Mouse (Mus musculus) erythroblast, embryonic 14.5 days (primary cell): ENCODE data around the gene Wdfy3. TPM values are rescaled to one million over a fixed set of nuclear protein-coding genes. Genes with fewer than 3 reads are reported as not detected.
"Not testable (repeated sequence)": the region's sequence is repeated elsewhere in the genome, so short reads cannot be mapped to it uniquely, and the experiment has no call there.

Experiments used
- H3K27me3 ChIP-seq: 2 replicates; pipeline ENCODE4 v1.6.1; 2012; ENCODE audit warnings: inconsistent platforms; ENCODE audit not compliant: control insufficient read depth
- H3K36me3 ChIP-seq: 2 replicates; pipeline ENCODE4 v1.6.1; 2012; ENCODE audit warnings: mild to moderate bottlenecking, inconsistent platforms; ENCODE audit not compliant: control insufficient read depth
- H3K4me1 ChIP-seq: 2 replicates; pipeline ENCODE4 v1.6.1; 2012; ENCODE audit warnings: inconsistent platforms; ENCODE audit not compliant: control insufficient read depth
- H3K4me3 ChIP-seq: replicated peaks from 2 replicates; pipeline ENCODE3; 2012; ENCODE audit warnings: moderate library complexity, mild to moderate bottlenecking, inconsistent platforms
- H3K9me3 ChIP-seq: 2 replicates; pipeline ENCODE4 v1.6.1; 2012; ENCODE audit warnings: low read length, inconsistent platforms, mixed read lengths; ENCODE audit not compliant: control insufficient read depth
- GATA1 ChIP-seq: IDR thresholded peaks from 2 replicates; pipeline ENCODE4 v1.6.1; 2012; ENCODE audit warnings: low read length, inconsistent platforms, mixed read lengths
- TAL1 ChIP-seq: IDR thresholded peaks from 3 replicates; pipeline ENCODE4 v1.6.1; 2012; ENCODE audit warnings: low read length, inconsistent platforms, mixed read lengths
- polyA plus RNA-seq: library from polyadenylated mRNA; stranded (reverse); fragments of >175 nt; gene quantifications from 2 replicates; pipeline ENCODE4 v1.2.3, GENCODE M21; 2012

The Wdfy3 gene
- polyA plus RNA-seq, 1 experiment: 0.18 TPM

GRCm38 (mm10) chr5:101995451-101995995 lies 74.2 kb downstream of the Wdfy3 start:
- peaks cover 2% of the 10 kb centered on the region; the same call in 1 of the 2 replicates for H3K36me3 ChIP-seq
- H3K4me3 ChIP-seq: no peak overlapping the region
- no peaks in the 10 kb centered on the region for H3K9me3 ChIP-seq
- no peak for TF ChIP-seq TAL1
- no peak for TF ChIP-seq GATA1
- H3K4me1 ChIP-seq: no peaks in the 10 kb centered on the region
- no peaks in the 10 kb centered on the region for H3K27me3 ChIP-seq

GRCm38 (mm10) chr5:101993996-101994395 lies 75.7 kb downstream of the Wdfy3 start:
- TF ChIP-seq GATA1 (no peak), TAL1 (no peak)
- H3K9me3 ChIP-seq: no peaks in the 10 kb centered on the region
- no peaks in the 10 kb centered on the region for H3K27me3 ChIP-seq

GRCm38 (mm10) chr5:101992969-101993670 lies 76.6 kb downstream of the Wdfy3 start:
- Histone ChIP-seq H3K36me3 (no peaks in the 10 kb centered on the region; the same call in 1 of the 2 replicates), H3K27me3 (no peaks in the 10 kb centered on the region), H3K9me3 (no peaks in the 10 kb centered on the region), H3K4me3 (no peak overlapping the region), H3K4me1 (no peaks in the 10 kb centered on the region)
- no peak for TF ChIP-seq TAL1
- no peak for TF ChIP-seq GATA1

More at GRCm38 (mm10) chr5:101993996-101994395, 75.7 kb downstream of the Wdfy3 start:
- H3K36me3 ChIP-seq: no peaks in the 10 kb centered on the region; the same call in 1 of the 2 replicates
- H3K4me1 ChIP-seq: no peaks in the 10 kb centered on the region
- no peak overlapping the region for H3K4me3 ChIP-seq

GRCm38 (mm10) chr5:101990298-101990845 lies 79.3 kb downstream of the Wdfy3 start:
- no peaks in the 10 kb centered on the region for H3K27me3 ChIP-seq
- H3K4me3 ChIP-seq: no peak overlapping the region
- no peaks in the 10 kb centered on the region for H3K9me3 ChIP-seq
- TF ChIP-seq GATA1: no peak
- no peak for TF ChIP-seq TAL1
- H3K36me3 ChIP-seq: no peaks in the 10 kb centered on the region; the same call in 1 of the 2 replicates
- H3K4me1 ChIP-seq: no peaks in the 10 kb centered on the region

GRCm38 (mm10) chr5:101988476-101988875 lies 81.2 kb downstream of the Wdfy3 start:
- Histone ChIP-seq H3K4me1 (no peaks in the 10 kb centered on the region), H3K9me3 (no peaks in the 10 kb centered on the region), H3K27me3 (no peaks in the 10 kb centered on the region), H3K4me3 (no peak overlapping the region), H3K36me3 (no peaks in the 10 kb centered on the region; the same call in 1 of the 2 replicates)
- TF ChIP-seq TAL1 (no peak), GATA1 (no peak)

- TF ChIP-seq TAL1: no peak
- no peak for TF ChIP-seq GATA1
- Histone ChIP-seq H3K4me1 (no peaks in the 10 kb centered on the region), H3K36me3 (no peaks in the 10 kb centered on the region; the same call in 1 of the 2 replicates), H3K4me3 (no peak overlapping the region), H3K9me3 (no peaks in the 10 kb centered on the region), H3K27me3 (no peaks in the 10 kb centered on the region)
These were observed 83.0 kb downstream of the Wdfy3 start for GRCm38 (mm10) chr5:101986694-101987093.

- peaks cover 22% of the 10 kb centered on the region for H3K36me3 ChIP-seq
- H3K27me3 ChIP-seq: no peaks in the 10 kb centered on the region
- no peak overlapping the region for H3K4me3 ChIP-seq
- H3K4me1 ChIP-seq: peaks cover 31% of the 10 kb centered on the region
- no peaks in the 10 kb centered on the region for H3K9me3 ChIP-seq
- TF ChIP-seq GATA1 (no peak), TAL1 (no peak)
These were observed 87.5 kb downstream of the Wdfy3 start for GRCm38 (mm10) chr5:101982239-101982638.

GRCm38 (mm10) chr5:101979594-101979993 lies 90.1 kb downstream of the Wdfy3 start:
- H3K9me3 ChIP-seq: no peaks in the 10 kb centered on the region
- H3K36me3 ChIP-seq: peaks cover 24% of the 10 kb centered on the region
- H3K4me3 ChIP-seq: peak overlapping the region; percentile 41
- TF ChIP-seq GATA1: peak; percentile 57
- TF ChIP-seq TAL1: peak; percentile 61
- peaks cover 31% of the 10 kb centered on the region for H3K4me1 ChIP-seq
- no peaks in the 10 kb centered on the region for H3K27me3 ChIP-seq

- not testable (repeated sequence) for H3K4me1 ChIP-seq, H3K27me3 ChIP-seq, H3K4me3 ChIP-seq, H3K9me3 ChIP-seq
- H3K36me3 ChIP-seq: peaks cover 10% of the 10 kb centered on the region
These were observed 97.1 kb downstream of the Wdfy3 start for GRCm38 (mm10) chr5:101972594-101972993.
